Mouse (Mus musculus) cerebellum, adult 2 months (tissue): ENCODE measurements around the gene Unc45b. TPM values are rescaled to one million over a fixed set of nuclear protein-coding genes. Genes with fewer than 3 reads are reported as not detected.
A peak's percentile ranks its signal among the peaks of the same experiment; 100 is the strongest.

Source experiments
- DNase-seq, 2 experiments: peaks; one replicate each; pipeline ENCODE4 v3.0.0; 2021
- H3K27ac ChIP-seq: fragments of 200-500 bp; 2 replicates; pipeline ENCODE4 v1.5.1; 2012; ENCODE audit warnings: low read length, control low read depth, inconsistent platforms; ENCODE audit not compliant: insufficient read depth
- H3K27me3 ChIP-seq: fragments of 200-500 bp; 2 replicates; pipeline ENCODE4 v1.6.1; 2012; ENCODE audit warnings: inconsistent platforms, mild to moderate bottlenecking, low read length, moderate library complexity; ENCODE audit not compliant: control insufficient read depth, insufficient read depth
- H3K4me1 ChIP-seq: fragments of 200-500 bp; 2 replicates; pipeline ENCODE4 v1.6.1; 2011; ENCODE audit warnings: low read length; ENCODE audit not compliant: control insufficient read depth, insufficient read depth
- H3K4me3 ChIP-seq: fragments of 200-500 bp; replicated peaks from 2 replicates; pipeline ENCODE3; 2011; ENCODE audit warnings: mild to moderate bottlenecking, low read depth, low read length, control low read depth; ENCODE audit not compliant: insufficient read depth
- CTCF ChIP-seq: fragments of 200-500 bp; IDR thresholded peaks from 2 replicates; pipeline ENCODE4 v1.5.1; 2011; ENCODE audit warnings: low read depth, mild to moderate bottlenecking, control low read depth, low read length, moderate library complexity, borderline replicate concordance; ENCODE audit not compliant: insufficient read depth
- POLR2A ChIP-seq: fragments of 200-500 bp; IDR thresholded peaks from 2 replicates; pipeline ENCODE4 v1.6.1; 2011; ENCODE audit warnings: low read length, control low read depth, borderline replicate concordance; ENCODE audit not compliant: insufficient read depth
- WGBS: fragments of 180-500 bp; shearing (Covaris S2); methylation state at CpG from one replicate; pipeline ENCODE4 v1.1.7; 2018; 5-methylcytosine and 5-hydroxymethylcytosine counted together
- polyA plus RNA-seq: library from polyadenylated mRNA; depleted of rRNA; stranded (reverse); fragments of >200 nt; gene quantifications from 2 replicates; pipeline ENCODE4 v1.2.3, GENCODE M21; 2012

The Unc45b gene
- polyA plus RNA-seq, 1 experiment, result 1.9 TPM

GRCm38 (mm10) chr11:82867956-82868355 is 42.4 kb upstream of the Unc45b start:
- no peak overlapping the region for H3K4me3 ChIP-seq
- WGBS, result 87% methylated on average over 5 of the region's 5 CpGs
- H3K27me3 ChIP-seq, result no peaks in the 10 kb centered on the region
- TF ChIP-seq CTCF (no peak), POLR2A (no peak)
- H3K27ac ChIP-seq, result no peak overlapping the region
- no peak for DNase-seq
- no peaks in the 10 kb centered on the region for H3K4me1 ChIP-seq

DNA sequence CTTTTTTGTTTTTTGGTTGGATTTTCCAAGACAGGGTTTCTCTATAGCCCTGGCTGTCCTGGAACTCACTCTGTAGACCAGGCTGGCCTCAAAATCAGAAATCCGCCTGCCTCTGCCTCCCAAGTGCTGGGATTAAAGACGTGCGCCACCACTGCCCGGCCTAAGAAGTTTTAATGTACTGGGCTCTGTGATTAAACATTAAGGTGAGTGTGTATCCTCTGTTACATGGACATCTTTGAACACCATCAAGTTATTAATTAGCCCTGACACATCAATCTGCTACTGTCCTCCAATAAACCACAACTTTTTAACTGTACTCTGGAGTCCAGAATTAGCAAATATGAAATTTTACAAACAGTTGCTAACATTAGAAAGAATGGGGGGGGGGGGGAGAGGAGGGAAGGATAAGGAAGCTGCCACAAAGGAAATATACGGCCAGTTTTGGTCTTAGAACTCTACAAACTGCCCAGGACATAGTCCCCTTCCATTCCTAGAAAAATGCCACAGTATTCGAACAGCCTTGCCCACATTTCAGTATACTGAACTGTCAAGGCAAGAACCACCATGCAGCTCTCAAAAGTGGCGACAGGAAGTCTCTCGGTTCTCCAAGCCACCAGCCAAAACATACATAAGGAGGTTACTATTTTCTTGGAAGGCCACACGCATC is 40.7 kb upstream of the Unc45b start:
- Histone ChIP-seq H3K27ac (0 out of 2 replicates have a peak overlapping the region, but pooled peaks have one; percentile 30), H3K4me1 (no peaks in the 10 kb centered on the region), H3K27me3 (no peaks in the 10 kb centered on the region), H3K4me3 (peak overlapping the region; percentile 64)
- peak in 1 of 2 experiments; percentile 19 for DNase-seq
- WGBS, result 64% methylated on average over 9 of the region's 9 CpGs
- TF ChIP-seq CTCF, result no peak
- no peak for TF ChIP-seq POLR2A

- Histone ChIP-seq H3K27ac (peak overlapping the region; percentile 37; the same call in 1 of the 2 replicates), H3K27me3 (no peaks in the 10 kb centered on the region), H3K4me3 (peak overlapping the region; percentile 64), H3K4me1 (no peaks in the 10 kb centered on the region)
- WGBS, result 2% methylated on average over 36 of the region's 36 CpGs
- no peak for TF ChIP-seq POLR2A
- TF ChIP-seq CTCF, result no peak
- peak in 1 of 2 experiments; percentile 19 for DNase-seq
Measured at GRCm38 (mm10) chr11:82870173-82871030, 39.9 kb upstream of the Unc45b start.

DNA sequence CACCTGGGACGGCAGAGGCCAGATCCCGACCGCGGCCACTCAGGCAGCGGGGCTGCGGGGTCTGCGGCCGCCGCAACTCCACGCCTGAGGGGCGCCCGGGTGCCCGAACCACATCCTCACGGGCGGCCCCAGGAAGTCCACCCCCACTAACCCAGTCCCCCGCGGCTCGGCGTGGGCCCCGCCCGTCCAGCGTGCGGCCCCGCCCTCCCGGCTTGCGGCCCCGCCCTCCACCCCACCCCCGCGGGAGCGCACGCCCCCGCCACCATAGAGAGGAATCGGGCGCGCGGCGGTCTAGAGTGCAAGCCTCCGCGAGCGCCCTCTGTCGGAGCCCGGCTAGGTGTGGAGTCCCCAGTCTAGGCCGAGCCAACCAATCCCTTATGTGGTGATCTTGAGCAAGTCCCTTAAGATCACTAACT is 39.3 kb upstream of the Unc45b start, which contains the start of gene Rffl:
Gene Rffl, minus strand, starts transcription at position 180 of the 416 bp plus-strand sequence.
- Histone ChIP-seq H3K4me1 (no peaks in the 10 kb centered on the region), H3K4me3 (peak within 1 kb of the TSS; percentile 64), H3K27me3 (no peaks in the 10 kb centered on the region), H3K27ac (peak within 1 kb of the TSS; percentile 37; the same call in 1 of the 2 replicates)
- TF ChIP-seq POLR2A, result 0 out of 2 replicates have a peak, but pooled peaks have one; percentile 18
- TF ChIP-seq CTCF, result peak; percentile 61; the same call in 1 of the 2 replicates
- DNase-seq, result peak; percentile 90 to 92
- WGBS, result 1% methylated on average over 37 of the region's 43 CpGs

- H3K4me3 ChIP-seq, result no peak overlapping the region
- DNase-seq, result no peak
- no peak overlapping the region for H3K27ac ChIP-seq
- TF ChIP-seq CTCF (no peak), POLR2A (no peak)
- H3K4me1 ChIP-seq, result no peaks in the 10 kb centered on the region
- no peaks in the 10 kb centered on the region for H3K27me3 ChIP-seq
- 75% methylated on average over 5 of the region's 5 CpGs for WGBS
Measured at GRCm38 (mm10) chr11:82874924-82875323, 35.4 kb upstream of the Unc45b start.

GRCm38 (mm10) chr11:82875631-82876030 is 34.7 kb upstream of the Unc45b start:
- no peaks in the 10 kb centered on the region for H3K27me3 ChIP-seq
- no peak overlapping the region for H3K27ac ChIP-seq
- H3K4me1 ChIP-seq, result no peaks in the 10 kb centered on the region
- WGBS, result 95% methylated on average over 5 of the region's 5 CpGs
- DNase-seq, result no peak
- no peak for TF ChIP-seq CTCF
- H3K4me3 ChIP-seq, result no peak overlapping the region

DNA sequence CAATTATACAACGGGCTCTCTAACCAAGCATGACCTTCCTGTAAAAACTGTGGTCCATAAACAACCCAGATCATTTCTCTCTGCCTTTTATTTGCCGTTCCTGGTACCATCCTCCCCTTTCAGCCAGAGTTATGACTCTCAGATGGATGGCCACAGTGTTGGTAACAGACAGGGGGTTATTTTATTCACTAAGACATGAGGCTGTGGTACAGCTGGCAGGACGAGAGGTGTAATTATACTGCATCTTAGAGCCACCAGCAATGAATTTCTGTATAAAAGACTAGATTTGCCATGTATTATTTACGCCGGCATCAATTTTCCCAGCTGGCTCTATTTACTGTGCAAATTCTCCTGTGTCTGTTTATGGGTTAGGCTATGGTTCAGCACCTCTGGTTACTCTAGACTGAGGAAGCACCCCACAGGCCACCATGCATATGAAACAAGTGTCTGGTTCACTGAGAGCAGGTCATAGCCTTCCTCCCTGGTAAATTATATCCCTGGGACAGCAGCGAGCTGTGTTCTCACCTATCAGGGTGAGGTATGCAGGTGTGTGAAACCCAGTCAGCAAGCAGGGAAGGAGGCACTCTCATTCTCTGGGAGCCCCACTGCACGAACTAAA is 32.5 kb upstream of the Unc45b start:
- 92% methylated on average over 7 of the region's 7 CpGs for WGBS
- no peaks in the 10 kb centered on the region for H3K4me1 ChIP-seq
- no peak for DNase-seq
- no peaks in the 10 kb centered on the region for H3K27me3 ChIP-seq
- H3K27ac ChIP-seq, result no peak overlapping the region
- TF ChIP-seq CTCF, result no peak
- TF ChIP-seq POLR2A, result no peak
- H3K4me3 ChIP-seq, result no peak overlapping the region
